Mouse (Mus musculus) kidney, adult 2 months (tissue): ENCODE measurements at regions not wholly inside any gene's neighbourhood (a gene's known extent, or its start where the extent isn't known, plus 50 kb on each side); places are given as distances from the start of the nearest gene placed in this dataset.

Experiments
- DNase-seq: peaks from one replicate; pipeline ENCODE4 v3.0.0; 2021
- H3K27ac ChIP-seq: fragments of 200-500 bp; 2 replicates; pipeline ENCODE4 v1.5.1; 2012; ENCODE audit warnings: low read depth, low read length, control low read depth, inconsistent platforms; ENCODE audit not compliant: insufficient read depth
- H3K27me3 ChIP-seq: fragments of 200-500 bp; replicated peaks from 2 replicates; pipeline ENCODE4 v1.6.1; 2012; ENCODE audit warnings: mild to moderate bottlenecking, moderate library complexity, low read length, inconsistent platforms; ENCODE audit not compliant: control insufficient read depth, insufficient read depth
- H3K36me3 ChIP-seq: fragments of 200-500 bp; 2 replicates; pipeline ENCODE4 v1.6.1; 2012; ENCODE audit warnings: mild to moderate bottlenecking, moderate library complexity, low read length, inconsistent platforms; ENCODE audit not compliant: control insufficient read depth, insufficient read depth
- H3K4me1 ChIP-seq: fragments of 200-500 bp; 2 replicates; pipeline ENCODE4 v1.6.1; 2011; ENCODE audit warnings: low read length; ENCODE audit not compliant: control insufficient read depth, insufficient read depth
- H3K4me3 ChIP-seq: fragments of 200-500 bp; 2 replicates; pipeline ENCODE4 v1.5.1; 2011; ENCODE audit warnings: mild to moderate bottlenecking, low read depth, low read length, control low read depth; ENCODE audit not compliant: insufficient read depth
- CTCF ChIP-seq: fragments of 200-500 bp; conservative IDR thresholded peaks from 2 replicates; pipeline ENCODE4 v1.5.1; 2011; ENCODE audit warnings: low read depth, mild to moderate bottlenecking, control low read depth, low read length, moderate library complexity, mixed read lengths; ENCODE audit not compliant: insufficient read depth, insufficient read length
- POLR2A ChIP-seq: fragments of 200-500 bp; IDR thresholded peaks from one replicate; pipeline ENCODE4 v1.6.1; 2011; ENCODE audit warnings: low read depth, low read length, control low read depth
- WGBS: fragments of 180-500 bp; shearing (Covaris S2); methylation state at CpG from one replicate; pipeline ENCODE4 v1.1.7; 2018; 5-methylcytosine and 5-hydroxymethylcytosine counted together

GRCm38 (mm10) chr5:125843259-125843658 lies 311.7 kb downstream of the Tmem132b start:
- DNase-seq, result no peak
- WGBS, result 55% methylated on average over 6 of the region's 6 CpGs
- H3K27me3 ChIP-seq, result no peaks in the 10 kb centered on the region; the same call in 1 of the 2 replicates
- no peak overlapping the region for H3K4me3 ChIP-seq
- no peaks in the 10 kb centered on the region for H3K36me3 ChIP-seq
- H3K27ac ChIP-seq, result no peak overlapping the region
- TF ChIP-seq CTCF, result no peak
- no peak for TF ChIP-seq POLR2A
- no peaks in the 10 kb centered on the region for H3K4me1 ChIP-seq

GRCm38 (mm10) chr5:125849722-125850121 lies 318.1 kb downstream of the Tmem132b start:
- 89% methylated on average over 7 of the region's 7 CpGs for WGBS
- Histone ChIP-seq H3K27me3 (no peaks in the 10 kb centered on the region), H3K27ac (no peak overlapping the region), H3K4me1 (no peaks in the 10 kb centered on the region), H3K4me3 (no peak overlapping the region), H3K36me3 (no peaks in the 10 kb centered on the region)
- DNase-seq, result no peak
- TF ChIP-seq POLR2A (no peak), CTCF (no peak)

DNA sequence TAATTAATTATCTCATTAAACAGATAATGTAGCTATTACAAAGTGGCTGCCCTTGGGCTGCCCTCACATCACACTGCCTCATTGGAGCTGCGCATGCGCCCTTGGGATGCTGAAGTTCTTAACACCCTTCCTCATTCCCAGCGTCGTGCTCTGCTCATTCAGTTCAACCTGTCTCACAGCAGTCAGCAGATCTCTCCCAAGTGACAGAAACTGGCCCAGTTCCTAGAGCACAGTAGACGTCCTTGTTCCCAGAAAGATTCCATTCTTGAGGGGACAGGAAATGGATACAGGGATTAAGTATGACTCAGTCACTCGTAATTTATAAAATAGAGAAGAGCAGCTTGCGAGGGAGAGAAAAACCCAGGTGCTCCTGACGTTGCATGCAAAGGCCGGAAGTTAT lies 344.7 kb downstream of the Tmem132b start:
- no peak for DNase-seq
- Histone ChIP-seq H3K4me1 (no peaks in the 10 kb centered on the region), H3K27ac (no peak overlapping the region), H3K4me3 (no peak overlapping the region), H3K27me3 (no peaks in the 10 kb centered on the region), H3K36me3 (no peaks in the 10 kb centered on the region)
- 76% methylated on average over 9 of the region's 9 CpGs for WGBS
- TF ChIP-seq CTCF (no peak), POLR2A (no peak)

DNA sequence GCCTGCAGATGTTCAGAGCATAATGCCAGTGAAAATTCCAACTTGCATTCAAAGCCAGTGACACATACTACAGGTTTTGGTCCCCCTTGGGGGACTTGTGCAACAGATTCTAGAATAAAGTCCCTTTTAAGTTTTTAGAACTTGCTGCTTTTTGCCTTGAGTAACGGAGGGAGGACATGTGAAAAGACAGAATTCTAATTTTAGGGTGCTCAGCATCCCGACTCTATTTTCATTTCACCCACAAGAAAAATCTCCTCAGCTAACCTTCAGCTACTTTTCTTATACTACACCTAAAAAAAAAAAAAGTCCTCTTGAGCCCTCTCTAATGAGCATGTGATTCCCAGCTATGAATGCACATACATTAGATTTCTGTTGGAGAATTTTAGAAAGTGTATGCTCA lies 357.3 kb downstream of the Tmem132b start:
- Histone ChIP-seq H3K27me3 (no peaks in the 10 kb centered on the region), H3K4me1 (no peaks in the 10 kb centered on the region), H3K27ac (no peak overlapping the region), H3K4me3 (no peak overlapping the region), H3K36me3 (no peaks in the 10 kb centered on the region)
- DNase-seq, result no peak
- WGBS, result 76% methylated on average over 2 of the region's 2 CpGs
- TF ChIP-seq POLR2A (no peak), CTCF (no peak)

GRCm38 (mm10) chr5:125893864-125894263 lies 362.3 kb downstream of the Tmem132b start:
- Histone ChIP-seq H3K27me3 (no peaks in the 10 kb centered on the region), H3K36me3 (no peaks in the 10 kb centered on the region), H3K4me1 (no peaks in the 10 kb centered on the region), H3K4me3 (no peak overlapping the region), H3K27ac (no peak overlapping the region)
- 81% methylated on average over 6 of the region's 6 CpGs for WGBS
- no peak for DNase-seq
- TF ChIP-seq CTCF (no peak), POLR2A (no peak)

GRCm38 (mm10) chr5:125902038-125902437 lies 370.5 kb downstream of the Tmem132b start:
- no peak for TF ChIP-seq POLR2A
- no peak for TF ChIP-seq CTCF
- H3K27me3 ChIP-seq, result no peaks in the 10 kb centered on the region
- DNase-seq, result no peak
- WGBS, result 83% methylated on average over 4 of the region's 4 CpGs
- no peak overlapping the region for H3K4me3 ChIP-seq
- no peak overlapping the region for H3K27ac ChIP-seq
- no peaks in the 10 kb centered on the region for H3K4me1 ChIP-seq
- no peaks in the 10 kb centered on the region for H3K36me3 ChIP-seq

DNA sequence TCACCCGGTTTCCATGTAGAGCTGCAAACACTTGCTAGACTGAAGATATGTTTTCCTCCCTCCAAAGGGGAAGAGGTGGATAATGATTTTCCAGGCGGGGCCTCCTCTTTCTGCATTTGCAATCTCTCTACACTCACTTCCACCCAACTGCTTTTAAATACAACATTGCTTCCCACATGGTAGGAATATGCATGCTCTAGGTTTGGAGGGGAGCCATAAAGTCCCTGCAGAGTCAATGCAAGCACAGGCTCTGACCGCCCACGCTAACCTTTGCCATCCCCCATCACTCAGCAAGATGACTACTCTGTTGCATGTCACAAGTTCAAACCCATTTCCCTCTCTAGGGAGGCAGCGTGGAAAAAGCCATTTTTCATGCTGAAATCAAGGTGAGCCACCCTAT lies 372.9 kb downstream of the Tmem132b start:
- no peaks in the 10 kb centered on the region for H3K4me1 ChIP-seq
- H3K27ac ChIP-seq, result no peak overlapping the region
- H3K36me3 ChIP-seq, result no peaks in the 10 kb centered on the region
- 49% methylated on average over 5 of the region's 5 CpGs for WGBS
- H3K27me3 ChIP-seq, result no peaks in the 10 kb centered on the region
- no peak for DNase-seq
- H3K4me3 ChIP-seq, result no peak overlapping the region
- TF ChIP-seq POLR2A (no peak), CTCF (no peak)

DNA sequence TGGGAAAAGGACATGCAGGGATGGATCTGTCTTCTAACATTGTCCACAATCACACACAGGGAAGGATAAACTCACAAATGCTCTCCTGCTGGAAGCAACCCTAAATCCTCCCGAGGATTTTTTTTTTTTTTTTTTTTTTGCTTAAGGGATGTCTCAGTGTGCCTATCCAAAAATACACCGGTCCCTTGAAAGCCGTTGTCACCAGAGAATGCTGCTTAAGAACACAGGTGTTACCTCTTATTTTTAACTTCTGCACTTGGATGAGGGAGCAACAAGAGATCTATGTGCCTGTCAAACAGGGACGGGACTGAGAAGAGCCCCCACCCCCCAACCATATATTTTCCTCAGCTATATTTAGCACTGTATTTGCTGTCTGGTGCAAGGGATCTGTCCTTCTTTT lies 375.8 kb downstream of the Tmem132b start:
- 61% methylated on average over 4 of the region's 4 CpGs for WGBS
- Histone ChIP-seq H3K36me3 (no peaks in the 10 kb centered on the region), H3K27me3 (no peaks in the 10 kb centered on the region), H3K4me3 (no peak overlapping the region), H3K4me1 (no peaks in the 10 kb centered on the region), H3K27ac (no peak overlapping the region)
- TF ChIP-seq POLR2A (no peak), CTCF (no peak)
- no peak for DNase-seq
